Mouse (Mus musculus) neural tube, postnatal 0 days (tissue): ENCODE measurements around the gene Tnmd. TPM values are rescaled to one million over a fixed set of nuclear protein-coding genes. Genes with fewer than 3 reads are reported as not detected.

ENCODE experiments used
- polyA plus RNA-seq: library from polyadenylated mRNA; unstranded; fragments of >200 nt; fragmentation: Nextera tagmentation; extraction: Ambion mirVana; gene quantifications from 2 replicates; pipeline ENCODE4 v1.2.1, GENCODE M21; 2015

Gene Tnmd
- 1.5 and 2.4 TPM in 2 replicates for polyA plus RNA-seq

DNA sequence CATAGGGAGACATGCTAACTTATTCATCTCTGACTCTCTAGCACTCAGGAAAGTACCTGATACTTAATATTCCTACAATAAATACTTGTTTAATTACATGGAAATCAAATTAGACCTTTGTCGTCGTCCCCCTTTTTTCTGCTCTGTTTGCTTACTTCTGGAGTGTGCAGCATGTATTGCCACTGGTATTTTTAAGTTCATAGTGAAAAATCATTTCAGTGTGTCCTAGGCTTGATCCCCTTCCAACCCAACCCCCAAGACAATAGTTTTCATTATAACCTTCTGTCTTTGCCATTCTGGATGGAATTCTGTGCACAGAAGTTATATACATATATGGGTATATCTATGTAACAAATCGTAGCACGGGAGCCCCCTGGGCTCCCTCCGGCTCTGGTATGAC is at the start of gene Tnmd:
Gene Tnmd (plus strand): TSS at position 301 of the 400 bp plus-strand sequence.

DNA sequence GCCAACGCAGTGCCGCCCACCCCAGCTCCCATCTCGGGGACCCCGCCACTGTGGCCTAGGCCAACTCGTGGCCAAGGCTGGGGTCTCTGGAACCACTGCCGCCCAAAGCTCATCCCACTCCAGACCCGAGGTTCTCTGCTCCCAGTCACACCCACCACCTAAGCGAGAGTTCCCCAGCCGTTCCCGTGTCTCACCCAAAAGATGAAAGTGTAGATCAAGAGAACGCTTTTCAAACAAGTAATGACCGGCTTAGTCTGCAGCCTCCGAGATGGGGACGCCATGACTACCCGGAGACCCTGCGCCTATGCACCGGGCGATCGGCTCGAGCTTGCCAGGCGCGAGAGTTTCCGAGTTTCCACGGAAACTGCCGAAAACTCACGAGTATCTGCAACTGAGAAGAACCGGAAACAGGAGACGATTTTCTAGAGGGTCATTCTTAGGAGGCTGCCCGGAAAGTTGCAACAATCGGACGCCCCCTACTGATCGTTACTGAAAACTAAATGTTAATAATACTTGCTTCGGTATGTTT is 47.3 kb downstream of the Tnmd start, which contains the start of gene Tspan6:
Gene Tspan6 (minus strand): TSS at position 416 of the 529 bp plus-strand sequence.

DNA sequence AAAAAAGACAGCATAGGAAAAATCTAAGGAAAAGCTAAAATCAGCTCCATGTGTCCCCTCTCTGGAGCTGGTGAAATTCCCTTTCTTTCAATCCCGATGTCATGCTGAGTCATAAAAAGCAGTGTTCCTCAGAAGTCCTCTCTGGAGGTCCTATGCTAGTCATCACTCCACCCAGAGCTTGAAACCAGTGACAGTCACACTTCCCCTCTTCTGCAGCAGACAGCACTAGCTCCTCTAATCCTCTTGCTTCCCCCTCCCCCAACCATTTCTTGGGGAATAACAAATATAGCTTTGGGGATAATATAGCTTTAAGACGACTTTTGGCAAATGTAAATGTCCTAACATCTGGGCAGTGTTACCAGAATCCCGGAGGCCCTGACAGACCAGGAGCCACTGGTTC is 57.5 kb downstream of the Tnmd start, which contains the start of gene Srpx2:
Gene Srpx2 (plus strand): TSS at position 166 of the 400 bp plus-strand sequence.

Other genes with a start within 250 kb of the Tnmd start
- gene Pcdh19, start 162.0 kb upstream of the Tnmd start, polyA plus RNA-seq = 21.2 and 21.8 TPM in 2 replicates
- gene Tspan6, start 47.4 kb downstream of the Tnmd start, polyA plus RNA-seq = 250 TPM in 2 replicates
- 1.5 TPM in 2 replicates for gene Srpx2, start 57.4 kb downstream of the Tnmd start, polyA plus RNA-seq
- gene Sytl4, start 130.8 kb downstream of the Tnmd start, polyA plus RNA-seq = 0.68 and 0.73 TPM in 2 replicates
- gene Cstf2, start 208.2 kb downstream of the Tnmd start, polyA plus RNA-seq = 51.9 and 55.3 TPM in 2 replicates